Mouse (Mus musculus): Measurements from ENCODE around the gene Nodal.
A peak's percentile ranks its signal among the peaks of the same experiment; 100 is the strongest.
"Not testable (repeated sequence)": the region's sequence is repeated elsewhere in the genome, so short reads cannot be mapped to it uniquely, and the experiment has no call there.

Nodal gene

DNA sequence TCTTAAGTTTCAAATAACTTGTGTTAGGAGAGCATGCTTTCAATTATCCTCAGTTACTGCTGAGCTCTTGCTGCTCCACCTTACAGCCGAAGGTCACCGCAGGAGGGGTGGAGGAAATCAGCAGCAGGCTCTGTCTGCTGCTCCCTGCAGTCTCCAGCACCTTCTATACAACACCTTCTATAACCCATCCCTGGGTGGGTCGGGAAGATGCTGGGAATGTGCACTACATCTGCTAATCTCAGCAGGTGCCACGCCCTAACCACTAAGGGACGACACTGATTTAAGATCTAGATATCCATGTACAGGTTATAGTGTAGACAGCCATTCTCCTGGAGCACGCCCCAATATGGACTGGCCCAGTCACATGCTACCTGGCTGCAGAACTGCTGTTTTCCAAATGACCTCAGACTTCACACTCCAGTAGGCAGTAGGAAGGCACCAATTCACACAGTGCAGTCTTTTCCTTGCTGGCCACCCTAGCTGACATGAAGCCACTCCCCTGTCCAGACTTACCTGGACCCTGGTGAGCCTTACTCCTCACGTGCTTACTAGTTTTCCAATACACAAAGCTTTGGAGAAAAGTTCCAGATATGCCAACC is 22.5 kb downstream of the Nodal start:
- DNase-seq: no peak

GRCm38 (mm10) chr10:61443456-61443855 is 25.7 kb downstream of the Nodal start:
- DNase-seq: no peak

- DNase-seq: no peak
Observed at GRCm38 (mm10) chr10:61443876-61444275, 26.1 kb downstream of the Nodal start.

GRCm38 (mm10) chr10:61445016-61445415 is 27.2 kb downstream of the Nodal start:
- no peak for DNase-seq

- no peak for DNase-seq
Observed at GRCm38 (mm10) chr10:61447581-61448353, 30.0 kb downstream of the Nodal start.

DNA sequence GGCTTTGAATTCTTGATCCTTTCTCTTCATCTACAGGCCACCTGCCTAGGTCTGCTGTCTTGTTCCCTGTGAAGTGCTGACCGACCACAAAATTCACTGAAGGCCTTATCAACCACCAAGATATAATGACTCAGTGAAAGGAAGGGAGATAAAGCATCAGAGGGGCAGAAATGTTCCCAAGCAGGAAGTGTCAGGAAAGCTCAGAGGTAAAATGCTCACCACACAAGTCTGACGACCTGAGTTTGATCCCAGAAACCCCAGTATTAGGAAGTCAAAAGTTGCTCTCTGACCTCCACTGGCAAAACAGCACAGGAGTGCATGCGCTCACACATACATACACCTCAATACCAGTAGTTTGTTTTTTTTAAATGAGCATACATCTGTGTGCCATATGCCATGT is 31.1 kb downstream of the Nodal start:
- DNase-seq: no peak

- DNase-seq: no peak
Observed at GRCm38 (mm10) chr10:61451463-61451930, 33.7 kb downstream of the Nodal start.

- peak; percentile 52 for DNase-seq
Observed at GRCm38 (mm10) chr10:61451931-61452617, 34.3 kb downstream of the Nodal start.

DNA sequence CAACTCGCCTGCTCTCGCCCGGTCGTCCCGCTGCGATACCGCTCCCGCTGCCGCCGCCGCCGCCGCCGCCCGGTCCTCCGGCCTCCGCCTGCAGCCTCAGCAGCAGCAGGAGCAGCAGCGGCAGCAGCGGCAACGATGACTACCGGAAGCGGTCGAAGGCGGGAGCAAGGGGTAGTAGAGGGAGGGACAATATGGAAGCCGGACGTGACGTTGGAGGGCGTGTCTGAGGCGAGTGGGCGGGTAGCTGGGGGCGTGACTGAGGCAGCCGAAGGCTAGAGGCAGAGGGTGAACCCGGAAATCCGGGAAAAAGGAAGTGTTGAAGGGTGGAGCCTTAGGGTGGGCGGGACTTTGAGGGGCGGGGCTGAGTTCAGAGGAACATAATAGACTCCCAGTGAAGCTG is 34.9 kb downstream of the Nodal start, which contains the start of gene Eif4ebp2:
Gene Eif4ebp2 (minus strand): TSS at position 17 of the 400 bp plus-strand sequence.
- peak; percentile 97 for DNase-seq

DNA sequence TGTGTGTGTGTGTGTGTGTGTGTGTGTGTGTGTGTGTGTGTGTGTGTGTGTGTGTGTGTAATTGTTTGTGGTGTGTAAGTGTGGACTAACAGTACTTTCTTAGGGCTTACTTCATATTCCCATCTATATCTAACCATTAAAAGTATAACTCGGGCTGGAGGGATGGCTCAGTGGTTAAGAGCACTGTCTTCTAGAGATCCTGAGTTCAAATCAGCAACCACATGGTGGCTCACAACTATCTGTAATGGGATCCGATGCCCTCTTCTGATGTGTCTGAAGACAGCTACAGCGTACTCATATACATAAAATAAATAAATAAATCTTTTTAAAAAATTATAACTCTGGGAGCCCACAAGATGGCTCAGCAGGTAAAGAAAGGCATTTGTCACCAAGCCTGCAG is 35.4 kb downstream of the Nodal start:
- not testable (repeated sequence) for DNase-seq

DNA sequence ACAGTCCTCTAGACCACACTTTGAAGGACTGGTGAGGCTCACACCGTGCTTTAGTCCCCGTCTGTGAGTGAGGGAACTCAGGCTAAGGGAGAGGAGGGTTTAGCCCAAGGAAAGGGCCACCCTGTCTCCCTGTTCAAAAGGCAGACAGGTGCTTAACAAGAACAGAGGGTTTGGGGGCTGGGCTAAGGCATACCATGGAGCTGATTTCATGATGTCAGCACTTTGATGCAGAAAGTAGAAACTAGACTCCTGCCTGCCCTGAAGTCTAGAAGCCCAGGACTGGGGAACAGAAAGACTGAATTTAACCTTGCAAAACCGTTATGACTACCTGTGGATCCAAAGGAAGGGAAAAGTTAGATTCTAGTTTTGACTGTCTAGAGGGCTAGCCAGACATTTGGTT is 39.4 kb downstream of the Nodal start:
- DNase-seq: no peak

- DNase-seq: no peak
Observed at GRCm38 (mm10) chr10:61465009-61465408, 47.2 kb downstream of the Nodal start.

GRCm38 (mm10) chr10:61466242-61466641 is 48.5 kb downstream of the Nodal start:
- no peak for DNase-seq

GRCm38 (mm10) chr10:61466873-61467272 is 49.1 kb downstream of the Nodal start:
- no peak for DNase-seq

DNA sequence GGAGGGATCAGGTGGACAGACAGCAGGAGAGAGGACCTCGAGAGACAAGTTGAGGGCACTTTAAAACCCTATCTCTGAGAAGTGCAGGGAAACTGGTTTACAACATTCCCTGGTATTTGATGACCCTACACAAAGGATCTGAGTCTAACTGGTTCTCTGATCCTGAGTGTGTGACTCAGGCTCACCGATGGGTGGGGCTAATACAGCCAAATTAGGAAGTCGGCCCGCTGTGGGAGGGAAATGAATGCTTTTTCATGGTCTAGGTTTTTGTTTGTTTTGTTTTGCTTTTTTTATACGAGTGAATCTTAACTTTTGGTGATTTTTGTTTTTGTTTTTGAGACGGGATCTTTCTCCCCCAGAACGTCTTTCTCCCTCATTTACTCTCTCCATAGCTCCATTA is 51.1 kb downstream of the Nodal start:
- no peak for DNase-seq

DNA sequence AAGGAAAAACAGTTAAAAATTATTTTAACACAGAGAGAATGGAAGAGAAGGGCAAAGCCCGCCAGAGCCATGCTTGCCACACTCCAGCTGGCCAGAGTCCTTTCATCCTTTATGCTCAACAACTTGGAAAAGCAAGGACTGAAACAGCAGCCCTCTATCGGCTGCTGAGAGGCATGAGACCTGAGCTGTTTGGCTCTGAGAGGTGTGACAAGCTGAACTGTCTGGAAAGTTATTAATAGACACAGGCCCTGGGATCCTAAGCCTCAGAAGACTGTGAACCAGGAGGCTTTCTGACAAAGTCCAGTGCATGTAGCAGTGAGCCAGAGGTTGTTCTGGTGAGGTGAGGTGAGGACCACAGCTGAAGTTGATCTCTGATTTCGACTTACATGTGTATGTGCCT is 55.9 kb downstream of the Nodal start:
- DNase-seq: no peak

DNA sequence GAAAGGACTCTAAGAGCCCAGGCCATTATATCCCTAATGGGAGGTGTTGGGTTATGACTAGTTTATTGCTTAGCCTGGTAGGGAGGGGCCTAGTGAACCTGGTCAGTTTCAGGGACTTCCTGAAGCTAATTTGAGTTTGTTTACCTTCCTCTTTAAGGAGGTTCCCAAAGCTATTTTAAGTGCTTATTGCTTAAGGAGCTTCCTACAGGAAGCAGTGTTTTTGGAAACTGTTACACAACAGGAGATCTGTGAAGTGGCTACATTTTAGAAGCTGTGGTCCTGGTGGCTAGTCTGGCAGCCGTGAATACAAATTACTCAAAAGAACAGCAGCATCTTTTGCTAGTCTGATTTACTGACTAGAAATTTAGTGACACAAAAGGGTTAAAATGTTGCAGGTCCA is 56.6 kb downstream of the Nodal start:
- no peak for DNase-seq

All from right cerebral cortex, postnatal 14 days (tissue).